Mouse (Mus musculus): ENCODE results near the gene Etfb.

Gene Etfb

DNA sequence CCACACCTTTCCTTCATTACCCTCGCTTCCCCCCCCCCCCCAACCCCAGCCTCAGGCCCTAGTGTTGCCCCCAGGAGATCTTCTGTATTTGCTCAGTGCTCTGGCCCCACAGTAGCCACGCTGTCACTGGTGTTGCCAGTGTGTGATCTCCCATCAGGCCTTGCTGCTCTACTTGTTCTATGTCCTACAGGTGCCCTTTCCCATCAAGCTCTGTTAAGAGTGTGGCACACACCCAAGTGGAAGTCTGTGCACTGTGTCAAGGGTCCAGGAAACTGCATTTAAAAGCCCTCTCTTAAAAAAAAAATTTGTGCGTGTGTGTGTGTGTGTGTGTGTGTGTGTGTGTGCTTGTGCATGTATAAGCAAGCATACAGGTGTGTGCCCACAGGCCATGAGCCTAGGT is 4.4 kb downstream of the Etfb start:
- 95% methylated on average over 3 of the region's 3 CpGs for WGBS

DNA sequence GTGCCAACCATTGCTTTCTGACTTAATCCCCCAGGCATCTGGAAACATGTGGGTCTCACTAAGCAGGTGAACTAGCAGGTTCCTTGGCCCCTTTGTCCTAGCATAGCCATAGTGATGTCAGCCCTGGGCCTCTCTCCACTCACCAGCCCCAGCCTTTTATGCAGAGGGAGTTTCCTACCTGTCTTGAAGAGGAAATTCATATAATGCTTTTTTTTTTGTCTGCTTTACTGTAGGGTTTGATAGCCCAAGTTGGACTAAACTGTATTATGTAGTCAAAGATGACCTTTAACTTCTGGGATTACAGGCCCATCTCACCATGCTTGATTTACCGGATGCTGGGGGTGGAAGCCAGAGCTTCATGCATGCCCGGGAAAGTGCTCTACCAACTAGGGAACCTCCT is 5.9 kb downstream of the Etfb start:
- WGBS: 100% methylated on average over 2 of the region's 2 CpGs

DNA sequence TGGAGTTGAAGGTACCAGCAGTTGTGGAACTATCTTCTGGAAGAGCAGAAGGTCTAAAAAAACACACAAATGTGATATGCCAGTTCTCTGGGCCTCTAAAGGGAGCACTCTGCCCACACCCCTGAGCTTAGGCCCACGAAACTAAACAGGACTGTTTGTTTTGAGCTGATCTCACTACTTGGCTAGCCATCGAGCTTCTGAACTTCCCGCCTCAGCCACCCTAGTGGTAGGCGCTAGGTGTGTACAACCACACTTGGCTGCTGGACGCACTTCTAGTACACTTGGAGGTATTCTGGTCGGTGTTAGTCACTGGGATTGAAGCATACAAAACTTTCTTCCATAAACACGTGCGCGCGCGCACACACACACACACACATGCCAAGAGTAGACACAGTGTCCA is 7.8 kb downstream of the Etfb start:
- 90% methylated on average over 11 of the region's 11 CpGs for WGBS

DNA sequence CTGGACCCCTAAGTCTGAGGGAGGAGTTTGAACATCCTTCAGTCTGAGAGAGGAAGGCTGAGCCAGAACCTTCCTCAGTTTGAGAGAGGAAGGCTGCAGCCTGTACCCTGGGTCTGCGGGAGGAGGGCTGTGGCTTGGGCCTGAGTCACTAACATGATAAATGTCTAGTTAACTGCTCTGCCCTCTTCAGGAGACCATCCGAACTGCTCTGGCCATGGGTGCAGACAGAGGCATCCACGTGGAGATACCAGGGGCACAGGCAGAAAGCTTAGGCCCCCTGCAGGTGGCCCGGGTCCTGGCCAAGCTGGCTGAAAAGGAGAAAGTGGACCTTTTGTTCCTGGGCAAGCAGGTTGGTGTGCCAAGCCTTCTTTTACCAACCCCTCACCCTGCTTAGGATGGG is 8.7 kb downstream of the Etfb start:
- WGBS: 56% methylated on average over 4 of the region's 4 CpGs

DNA sequence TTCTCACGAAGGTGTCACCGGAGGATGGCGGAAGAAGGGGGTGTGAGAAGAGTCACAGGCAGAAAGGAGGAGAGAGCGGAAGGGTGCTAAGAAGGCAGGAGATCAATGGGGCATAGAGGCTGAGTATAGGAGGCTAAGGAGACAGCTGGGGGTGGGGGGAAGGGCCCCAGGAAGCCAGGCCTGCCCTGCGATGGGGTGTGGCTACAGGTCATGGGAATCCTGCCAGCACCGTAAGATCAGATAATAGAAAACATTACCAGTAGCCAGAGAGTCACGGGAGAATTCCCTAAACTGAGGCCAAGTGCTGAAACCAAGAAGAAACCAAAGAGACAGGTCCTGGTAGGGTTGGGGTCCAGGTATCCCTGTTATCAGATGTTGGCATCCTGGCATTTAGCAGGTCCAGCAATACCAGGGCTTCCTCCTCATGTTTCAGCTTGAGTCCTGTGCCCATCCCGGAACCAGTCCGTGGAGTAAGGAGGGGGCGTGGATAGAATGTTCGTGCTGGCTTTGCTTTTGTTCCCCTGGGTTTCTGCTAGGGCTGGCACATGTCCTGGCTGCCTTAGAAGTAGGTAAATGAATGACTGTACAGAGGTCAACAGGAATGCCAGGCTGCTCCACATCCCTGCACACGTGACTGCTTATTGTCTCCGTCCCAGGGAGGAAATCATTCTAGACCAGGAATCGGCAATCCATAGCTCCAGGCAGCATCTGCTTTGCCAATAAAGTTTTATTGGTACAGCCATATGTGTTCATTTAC is 9.9 kb downstream of the Etfb start:
- 83% methylated on average over 14 of the region's 14 CpGs for WGBS

DNA sequence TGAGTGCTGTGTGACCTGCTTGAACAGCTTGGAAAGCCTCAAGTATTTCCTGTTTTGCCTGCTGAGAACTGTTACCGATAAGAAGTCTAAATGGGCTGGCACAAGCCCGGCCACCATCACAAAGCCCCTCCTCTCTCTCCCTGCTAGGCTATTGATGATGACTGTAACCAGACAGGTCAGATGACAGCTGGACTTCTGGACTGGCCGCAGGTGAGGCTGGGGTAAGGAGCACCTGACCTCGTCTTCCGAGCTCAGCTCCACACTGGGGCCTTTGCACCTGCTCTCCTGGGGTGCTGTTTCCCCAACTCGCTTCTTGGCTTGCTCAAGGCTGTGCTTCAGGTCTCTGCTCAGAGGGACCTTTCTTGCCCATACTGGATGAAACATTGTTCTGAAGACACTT is 10.5 kb downstream of the Etfb start:
- WGBS: 89% methylated on average over 6 of the region's 6 CpGs

DNA sequence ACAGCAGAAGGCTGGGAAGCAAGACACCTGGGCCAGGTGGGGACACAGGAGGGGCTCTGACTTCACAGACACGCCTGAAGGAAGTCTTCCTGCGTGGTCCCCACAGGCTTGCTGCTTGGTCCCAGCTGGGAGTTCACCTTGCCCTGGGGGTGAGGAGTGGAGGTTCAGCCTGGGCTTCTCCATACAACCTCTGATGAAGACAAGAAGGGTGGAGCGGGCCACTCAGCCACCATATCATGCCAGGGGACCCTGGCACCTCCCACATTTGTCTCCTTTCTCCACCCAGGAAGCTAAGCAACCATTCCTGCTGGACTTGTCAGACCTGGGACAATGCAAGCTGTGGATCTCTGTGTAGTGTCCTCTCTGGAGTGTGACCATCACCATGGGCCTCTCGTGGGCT is 19.0 kb downstream of the Etfb start, which contains the start of gene Vsig10l:
Vsig10l (plus strand) TSS at position 301 of the 400 bp plus-strand sequence.
- WGBS: 70% methylated on average over 4 of the region's 4 CpGs

DNA sequence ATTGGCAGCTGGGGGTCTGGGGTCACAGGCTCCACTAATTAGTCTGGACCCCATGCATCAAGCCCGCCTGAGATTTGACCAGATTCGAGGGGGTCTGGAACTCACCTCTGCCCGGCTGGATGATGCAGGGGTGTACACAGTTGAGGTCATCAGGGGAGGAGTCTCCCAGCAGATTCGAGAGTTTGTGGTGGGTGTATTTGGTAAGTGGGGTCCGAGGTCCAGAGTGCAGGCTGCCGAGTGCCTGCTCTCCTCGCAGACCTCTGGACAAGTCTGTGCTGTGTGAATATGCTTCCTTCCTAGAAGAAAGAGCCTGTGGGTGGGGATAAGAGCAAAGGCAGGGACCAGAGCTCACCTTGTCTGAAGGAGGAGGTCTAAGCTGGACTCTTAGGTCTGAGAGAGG is 20.1 kb downstream of the Etfb start:
- WGBS: 86% methylated on average over 7 of the region's 7 CpGs

DNA sequence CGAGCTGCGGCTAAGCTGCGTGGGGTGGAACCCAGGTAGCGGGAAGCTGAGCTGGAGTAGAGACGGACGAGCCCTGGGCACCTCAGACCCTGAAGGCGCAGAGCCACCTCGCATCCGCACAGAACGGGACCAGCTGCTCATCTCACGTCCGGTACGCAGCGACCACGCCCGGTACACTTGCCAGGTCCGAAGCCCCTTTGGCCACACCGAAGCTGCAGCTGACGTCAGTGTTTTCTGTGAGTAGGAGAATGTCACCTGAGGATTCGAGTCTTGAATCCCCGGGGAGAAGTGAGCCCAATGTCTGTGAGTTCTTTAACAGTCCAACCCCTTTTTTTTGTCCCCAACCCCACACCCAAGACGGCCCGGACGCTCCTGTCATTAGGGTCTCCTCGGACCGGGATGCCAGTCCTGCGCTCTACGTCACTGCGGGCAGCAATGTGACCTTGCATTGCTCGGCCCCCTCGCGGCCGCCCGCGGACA is 21.0 kb downstream of the Etfb start:
- 15% methylated on average over 35 of the region's 35 CpGs for WGBS

DNA sequence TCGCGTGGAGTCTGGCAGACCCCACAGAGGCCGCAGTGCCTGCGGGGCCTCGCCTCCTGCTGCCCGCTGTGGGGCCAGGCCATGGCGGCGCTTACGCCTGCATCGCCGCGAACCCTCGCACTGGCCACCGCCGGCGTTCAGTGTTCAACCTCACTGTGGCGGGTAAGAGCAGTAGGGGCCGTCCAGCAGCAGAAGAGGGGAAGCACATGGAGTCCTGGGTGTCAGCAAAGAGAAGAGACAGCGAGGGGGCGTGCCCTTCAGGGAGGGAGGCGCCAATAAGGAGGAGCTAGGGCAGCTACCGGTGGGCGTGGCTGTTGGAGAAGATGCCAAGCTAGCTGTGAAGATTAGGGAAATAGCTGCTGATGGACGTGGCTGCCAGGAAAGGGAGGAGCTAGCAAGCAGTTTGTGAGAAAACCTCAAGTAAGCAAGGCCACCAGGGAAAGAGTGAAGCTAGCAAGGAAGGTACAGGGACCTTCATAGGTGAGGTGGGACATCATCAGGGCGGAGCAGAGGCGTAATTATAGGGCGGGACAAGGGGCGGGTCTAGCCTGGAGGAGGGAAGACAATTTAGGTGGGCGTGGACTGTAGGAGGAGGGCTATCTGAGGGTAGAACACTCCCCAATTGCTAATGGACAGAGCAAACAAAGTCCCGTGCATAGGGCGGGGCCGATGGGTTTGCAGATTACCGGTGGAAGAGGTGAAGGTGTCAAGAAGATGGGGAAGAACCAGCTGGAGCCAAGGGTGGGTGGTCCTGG is 21.6 kb downstream of the Etfb start:
- WGBS: 1% methylated on average over 33 of the region's 33 CpGs

DNA sequence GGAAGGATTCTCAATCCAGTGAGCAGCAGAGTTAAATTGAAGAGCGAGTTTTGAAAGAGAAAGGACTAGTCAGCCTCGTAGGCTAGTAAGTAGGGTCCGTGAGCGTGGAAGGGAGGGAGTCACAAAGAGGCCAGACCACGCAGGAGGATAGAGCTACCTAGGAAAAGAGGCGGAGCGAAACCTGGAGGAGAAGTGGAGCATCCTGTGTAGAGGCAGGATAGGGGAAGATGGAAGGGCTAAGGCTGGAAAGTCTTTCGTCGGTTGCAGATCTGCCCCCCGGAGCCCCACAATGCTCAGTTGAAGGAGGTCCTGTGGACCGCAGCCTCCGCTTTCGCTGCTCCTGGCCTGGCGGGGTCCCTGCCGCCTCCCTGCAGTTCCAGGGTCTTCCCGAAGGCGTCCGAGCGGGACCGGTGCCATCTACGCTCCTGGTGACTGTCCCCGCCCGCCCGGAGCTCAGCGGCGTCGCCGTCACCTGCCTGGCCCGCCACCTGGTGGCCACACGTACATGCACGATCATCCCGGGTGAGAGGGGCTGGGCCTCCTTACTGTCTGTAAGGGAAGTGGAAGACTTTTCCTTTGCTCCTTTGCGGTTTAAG is 22.3 kb downstream of the Etfb start:
- 2% methylated on average over 33 of the region's 33 CpGs for WGBS

DNA sequence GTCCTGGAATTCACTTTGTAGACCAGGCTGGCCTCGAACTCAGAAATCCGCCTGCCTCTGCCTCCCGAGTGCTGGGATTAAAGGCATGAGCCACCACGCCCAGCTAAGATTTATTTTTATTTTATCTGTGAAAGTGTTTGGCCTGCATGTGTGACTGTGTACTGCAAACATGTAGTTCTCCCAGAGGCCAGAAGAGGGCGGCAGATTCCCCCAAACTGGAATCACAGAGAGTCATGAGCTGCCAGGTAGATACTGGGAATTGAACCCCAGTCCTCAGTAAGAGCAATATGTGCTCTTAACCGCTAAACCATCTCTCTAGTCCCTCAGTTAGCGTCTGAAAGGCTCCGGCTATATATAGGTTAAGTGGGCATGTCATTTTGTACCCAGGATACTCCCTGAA is 26.5 kb downstream of the Etfb start:
- 55% methylated on average over 8 of the region's 8 CpGs for WGBS

DNA sequence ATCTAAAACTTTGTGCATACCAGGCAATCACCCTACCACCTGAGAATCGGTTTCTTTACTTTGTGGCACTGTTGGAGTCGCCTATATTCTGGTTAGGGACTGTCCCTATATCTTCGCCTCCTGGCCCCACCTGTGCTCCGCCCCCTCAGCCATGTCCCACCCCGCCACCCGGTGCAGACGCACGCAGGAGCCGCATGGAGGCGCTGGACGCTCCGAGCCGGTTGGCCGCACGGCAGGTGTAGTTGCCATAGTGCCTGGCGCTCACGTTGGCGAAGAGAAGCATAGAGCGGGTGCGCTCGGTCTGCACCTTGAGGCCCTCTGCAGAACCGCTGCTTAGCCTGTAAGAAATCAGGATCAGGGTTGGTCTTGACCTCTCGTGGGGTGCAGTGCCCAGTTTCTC is 31.8 kb downstream of the Etfb start:
- 40% methylated on average over 23 of the region's 23 CpGs for WGBS

DNA sequence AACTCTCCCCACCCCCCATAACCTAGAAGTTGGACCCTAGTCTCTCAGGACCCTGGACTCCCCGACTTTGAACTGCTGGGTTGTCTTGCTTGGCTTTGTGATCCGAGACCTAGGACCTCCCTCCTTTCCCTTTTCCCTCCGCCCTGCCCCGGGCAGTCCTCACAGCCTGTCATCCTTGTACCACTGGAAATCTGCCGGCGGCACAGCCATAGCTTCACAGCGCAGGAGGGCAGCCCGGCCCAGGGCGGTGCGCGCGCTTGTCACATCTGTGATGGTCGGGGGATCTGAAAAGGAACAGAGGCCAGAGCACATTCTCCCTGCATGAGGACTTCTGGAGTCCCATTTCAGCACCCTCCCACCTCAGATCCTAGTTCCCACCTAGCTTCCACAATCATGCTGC is 32.5 kb downstream of the Etfb start:
- 54% methylated on average over 13 of the region's 13 CpGs for WGBS

DNA sequence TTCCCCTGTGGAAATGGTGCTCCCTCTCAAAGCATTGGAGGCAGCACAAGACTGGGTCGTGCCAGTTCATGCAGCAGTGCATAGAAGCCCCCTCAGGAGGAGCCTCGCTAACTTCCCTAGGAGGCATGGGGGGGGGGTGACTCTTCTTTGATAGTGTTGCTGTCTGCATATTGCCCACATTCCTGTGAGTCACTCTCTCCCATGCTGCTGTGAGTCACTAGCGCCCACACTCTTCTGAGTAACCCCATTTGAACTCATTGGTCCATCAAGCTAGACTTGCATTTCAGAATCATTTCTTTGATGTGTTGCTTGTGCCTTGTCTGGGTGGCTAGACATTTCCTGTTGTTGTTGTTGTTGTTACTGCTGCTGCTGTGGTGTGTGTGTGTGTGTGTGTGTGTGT is 37.3 kb downstream of the Etfb start:
- 31% methylated on average over 3 of the region's 3 CpGs for WGBS

DNA sequence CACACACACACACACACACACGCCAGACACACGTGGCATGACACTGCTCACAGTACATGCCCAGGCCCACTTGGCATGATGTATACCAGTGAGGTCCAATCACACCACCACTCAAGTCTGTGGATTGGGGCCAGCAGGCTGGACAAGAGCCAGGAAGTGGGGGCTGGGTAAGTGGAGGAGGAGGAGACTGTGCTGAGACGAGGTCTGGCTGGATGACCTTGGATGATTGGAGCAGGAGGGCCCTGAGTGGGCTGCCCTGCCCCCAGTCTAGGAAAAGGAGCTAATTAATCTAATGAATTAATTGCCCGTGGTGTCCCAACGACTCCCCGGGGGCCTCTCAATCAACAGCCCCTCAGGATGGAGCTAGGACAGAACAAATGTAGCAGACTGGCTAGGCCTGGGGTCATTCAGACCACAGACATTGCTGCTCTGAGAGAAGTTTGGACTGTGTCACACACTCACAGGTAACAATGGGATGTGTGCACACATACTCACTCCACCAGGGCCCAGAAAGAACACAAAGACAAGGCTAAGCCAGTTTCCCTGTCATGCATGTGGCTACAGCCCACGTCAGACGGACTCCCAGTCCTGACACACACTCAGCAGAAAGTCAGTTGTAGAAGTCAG is 38.3 kb downstream of the Etfb start:
- 35% methylated on average over 8 of the region's 8 CpGs for WGBS

DNA sequence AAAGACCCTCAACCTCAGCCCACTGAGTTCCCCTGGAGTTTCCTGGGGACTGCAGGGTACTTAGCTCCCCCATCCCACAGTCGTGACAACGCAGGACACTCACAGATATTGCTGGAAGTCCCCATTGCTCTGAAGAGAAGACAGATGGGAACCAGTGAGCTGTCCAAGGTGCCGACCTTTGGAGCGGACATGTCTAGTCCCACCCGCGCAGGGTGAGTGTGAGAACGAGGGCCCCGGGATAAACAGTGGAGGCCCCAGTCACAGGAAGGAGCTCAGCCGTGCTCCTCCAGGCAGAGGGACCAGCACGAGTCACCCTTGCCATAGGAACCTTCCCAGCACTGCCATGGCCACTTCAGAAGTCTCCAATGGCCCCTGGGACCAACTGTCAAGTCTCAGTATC is 39.4 kb downstream of the Etfb start:
- WGBS: 49% methylated on average over 10 of the region's 10 CpGs

DNA sequence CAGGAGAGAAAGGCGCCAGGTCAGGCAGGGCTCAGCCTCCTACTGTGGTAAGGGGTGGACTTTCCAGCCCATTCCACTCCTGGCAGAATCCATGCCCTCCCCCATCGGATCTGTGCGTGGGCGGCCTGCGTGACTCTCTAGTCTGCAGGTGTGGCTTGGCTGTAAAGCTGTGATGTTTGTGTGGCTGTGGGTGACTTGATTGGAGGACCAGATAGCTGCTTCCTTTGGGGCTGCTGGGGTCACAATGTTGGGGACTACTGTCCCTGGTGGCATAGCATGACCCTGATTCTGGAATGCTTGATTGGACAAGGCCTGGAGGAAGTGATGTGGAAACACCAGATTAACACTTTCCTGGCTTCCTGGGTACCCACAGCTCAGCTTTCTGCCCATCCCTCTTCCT is 44.8 kb downstream of the Etfb start:
- 25% methylated on average over 5 of the region's 5 CpGs for WGBS

DNA sequence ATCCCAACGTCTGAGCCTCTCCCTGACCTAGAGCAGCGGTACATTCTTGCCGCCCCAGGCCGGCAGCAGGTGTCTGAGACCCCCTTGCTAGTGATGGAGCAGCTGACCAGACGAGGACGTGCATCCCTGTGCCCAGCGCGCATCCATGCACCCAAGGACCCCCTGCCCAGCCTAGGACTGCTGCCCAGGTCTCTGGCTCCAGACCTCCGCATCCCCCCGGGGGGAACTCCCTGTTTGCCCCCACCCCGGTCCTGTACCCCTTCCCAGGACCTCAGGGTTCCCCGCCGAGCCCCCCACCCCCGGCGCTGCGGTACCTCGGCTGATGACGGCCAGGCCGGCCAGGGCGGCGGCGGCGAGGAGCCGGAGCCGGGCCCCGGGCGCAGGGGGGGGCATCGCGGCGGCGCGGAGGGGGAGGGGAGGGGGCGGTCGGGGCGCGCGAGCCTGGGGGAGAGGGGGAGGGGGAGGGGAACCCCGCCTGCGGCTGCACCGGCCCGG is 45.8 kb downstream of the Etfb start, which contains the start of gene Iglon5:
Iglon5 (minus strand) TSS at position 445 of the 495 bp plus-strand sequence.
- WGBS: 3% methylated on average over 21 of the region's 41 CpGs

DNA sequence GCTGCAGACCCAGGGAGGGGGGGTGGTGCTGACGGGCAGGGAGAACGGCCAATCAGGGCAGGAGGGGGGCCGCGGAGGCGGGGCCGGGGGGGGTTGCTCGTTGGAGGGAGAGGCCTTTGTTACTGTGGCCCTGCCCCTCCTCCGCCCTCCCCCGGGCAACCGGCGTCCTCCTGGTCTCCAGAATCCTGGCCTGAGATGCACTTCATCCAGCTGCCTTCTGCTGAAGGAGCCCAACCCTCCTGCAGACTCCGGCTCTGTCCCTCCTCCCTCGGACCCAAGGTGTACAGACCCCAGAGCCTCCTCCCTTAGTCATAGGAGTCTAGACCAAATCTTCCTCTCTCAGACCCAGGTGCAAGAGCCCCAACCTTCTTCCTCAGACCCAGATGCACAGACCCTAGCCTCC is 46.3 kb downstream of the Etfb start:
- under 1% methylated on average over 8 of the region's 13 CpGs for WGBS

DNA sequence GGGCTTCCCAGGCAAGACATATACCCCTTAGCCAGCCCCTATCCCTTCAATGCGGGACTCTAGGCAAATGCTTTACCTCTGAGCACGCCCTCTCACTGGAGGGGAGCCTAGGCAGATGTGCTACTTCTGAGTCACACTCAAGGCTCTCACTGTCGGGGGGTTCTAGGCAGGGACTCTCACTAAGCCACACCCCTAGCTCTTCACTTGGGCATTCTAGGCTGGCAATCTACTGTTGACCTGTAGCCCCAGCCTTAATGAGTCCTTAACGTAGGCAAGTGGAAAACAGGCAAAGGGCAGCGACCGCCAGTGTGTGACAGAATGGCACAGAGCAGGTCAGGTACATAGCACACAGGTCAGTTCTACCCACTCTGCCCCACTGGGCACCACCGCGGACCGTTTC is 47.0 kb downstream of the Etfb start:
- WGBS: 70% methylated on average over 9 of the region's 9 CpGs

All from cerebral cortex, adult 2 months (tissue).